Mouse (Mus musculus) intestine, embryonic 15.5 days (tissue): ENCODE measurements around the gene Car6. TPM values are rescaled to one million over a fixed set of nuclear protein-coding genes. Genes with fewer than 3 reads are reported as not detected.

Source experiments
- ATAC-seq: fragments of 200-750 bp; cut with Nextera tagmentation; 2 replicates; pipeline ENCODE4 v1.8.0; 2017; ENCODE audit warnings: moderate TSS enrichment, moderate library complexity
- H3K27ac ChIP-seq: fragments of 300-500 bp; sonication (generic); 2 replicates; pipeline ENCODE4 v1.5.1; 2015; ENCODE audit warnings: mild to moderate bottlenecking, inconsistent platforms
- H3K27me3 ChIP-seq: fragments of 300-500 bp; sonication (generic); replicated peaks from 2 replicates; pipeline ENCODE4 v1.6.1; 2015; ENCODE audit warnings: inconsistent platforms
- H3K36me3 ChIP-seq: fragments of 300-500 bp; sonication (generic); 2 replicates; pipeline ENCODE4 v1.6.1; 2015; ENCODE audit warnings: inconsistent platforms
- H3K4me1 ChIP-seq: fragments of 300-500 bp; sonication (generic); replicated peaks from 2 replicates; pipeline ENCODE4 v1.6.1; 2015; ENCODE audit warnings: inconsistent platforms
- H3K4me2 ChIP-seq: fragments of 300-500 bp; sonication (generic); replicated peaks from 2 replicates; pipeline ENCODE4 v1.6.1; 2015; ENCODE audit warnings: mild to moderate bottlenecking, inconsistent platforms
- H3K4me3 ChIP-seq: fragments of 300-500 bp; sonication (generic); replicated peaks from 2 replicates; pipeline ENCODE4 v1.5.1; 2015; ENCODE audit warnings: inconsistent platforms
- H3K9ac ChIP-seq: fragments of 300-500 bp; sonication (generic); 2 replicates; pipeline ENCODE4 v1.6.1; 2015; ENCODE audit warnings: inconsistent platforms
- H3K9me3 ChIP-seq: fragments of 300-500 bp; sonication (generic); 2 replicates; pipeline ENCODE4 v1.6.1; 2016; ENCODE audit warnings: inconsistent platforms
- WGBS: fragments of 180-500 bp; shearing (Covaris S2); methylation state at CpG from one replicate; pipeline ENCODE4 v1.1.7; 2015; 5-methylcytosine and 5-hydroxymethylcytosine counted together
- polyA plus RNA-seq: library from polyadenylated mRNA; unstranded; fragments of >200 nt; fragmentation: Nextera tagmentation; extraction: Ambion mirVana; gene quantifications from 2 replicates; pipeline ENCODE4 v1.2.1, GENCODE M21; 2015

Gene Car6
- polyA plus RNA-seq: not detected in 2 replicates

- no peak for ATAC-seq
- H3K4me2 ChIP-seq: no peak within 1 kb of the TSS
- no peak within 1 kb of the TSS for H3K4me3 ChIP-seq
- H3K9ac ChIP-seq: no peak within 1 kb of the TSS
- H3K9me3 ChIP-seq: no peaks in the 10 kb centered on the region
- H3K36me3 ChIP-seq: no peaks in the 10 kb centered on the region
- 0 out of 2 replicates have a peak, but pooled peaks cover 4% of the 10 kb centered on the region for H3K4me1 ChIP-seq
- no peak within 1 kb of the TSS for H3K27ac ChIP-seq
- 77% methylated on average over 5 of the region's 5 CpGs for WGBS
- H3K27me3 ChIP-seq: no peaks in the 10 kb centered on the region
Observed at GRCm38 (mm10) chr4:150201232-150201631, at the start of gene Car6. Car6 (minus strand) TSS chr4:150201332.

- no peak overlapping the region for H3K4me3 ChIP-seq
- no peak overlapping the region for H3K4me2 ChIP-seq
- peaks cover 36% of the 10 kb centered on the region for H3K36me3 ChIP-seq
- H3K27me3 ChIP-seq: no peaks in the 10 kb centered on the region
- H3K9me3 ChIP-seq: no peaks in the 10 kb centered on the region
- H3K27ac ChIP-seq: no peak overlapping the region
- ATAC-seq: no peak
- H3K4me1 ChIP-seq: 0 out of 2 replicates have a peak, but pooled peaks cover 4% of the 10 kb centered on the region
- 76% methylated on average over 5 of the region's 5 CpGs for WGBS
- H3K9ac ChIP-seq: no peak overlapping the region
Observed at GRCm38 (mm10) chr4:150249731-150250270, 48.7 kb upstream of the Car6 start.

- whole genome bisulfite sequencing: 75% methylated on average over 5 of the region's 5 CpGs
- no peak for ATAC-seq
- no peaks in the 10 kb centered on the region for H3K9me3 ChIP-seq
Observed at GRCm38 (mm10) chr4:150248917-150249316, 47.8 kb upstream of the Car6 start.

GRCm38 (mm10) chr4:150248009-150248408 is 46.9 kb upstream of the Car6 start:
- ATAC-seq: peak; percentile 46; the same call in 1 of the 2 replicates
- 45% methylated on average over 5 of the region's 5 CpGs for WGBS
- no peaks in the 10 kb centered on the region for H3K27me3 ChIP-seq
- H3K4me3 ChIP-seq: no peak overlapping the region
- H3K27ac ChIP-seq: no peak overlapping the region
- peaks cover 53% of the 10 kb centered on the region for H3K36me3 ChIP-seq
- H3K9ac ChIP-seq: no peak overlapping the region
- H3K9me3 ChIP-seq: no peaks in the 10 kb centered on the region
- no peak overlapping the region for H3K4me2 ChIP-seq
- 0 out of 2 replicates have a peak, but pooled peaks cover 4% of the 10 kb centered on the region for H3K4me1 ChIP-seq

More at GRCm38 (mm10) chr4:150248917-150249316, 47.8 kb upstream of the Car6 start:
- Histone ChIP-seq H3K27ac (no peak overlapping the region), H3K4me3 (no peak overlapping the region), H3K27me3 (no peaks in the 10 kb centered on the region), H3K4me2 (no peak overlapping the region), H3K4me1 (0 out of 2 replicates have a peak, but pooled peaks cover 4% of the 10 kb centered on the region), H3K36me3 (peaks cover 44% of the 10 kb centered on the region), H3K9ac (no peak overlapping the region)

- WGBS: 71% methylated on average over 2 of the region's 2 CpGs
- H3K9ac ChIP-seq: no peak overlapping the region
- no peak for ATAC-seq
- peaks cover 73% of the 10 kb centered on the region for H3K36me3 ChIP-seq
- no peak overlapping the region for H3K4me2 ChIP-seq
- H3K4me1 ChIP-seq: peaks cover 17% of the 10 kb centered on the region
- H3K4me3 ChIP-seq: no peak overlapping the region
- no peaks in the 10 kb centered on the region for H3K9me3 ChIP-seq
- H3K27ac ChIP-seq: no peak overlapping the region
- no peaks in the 10 kb centered on the region for H3K27me3 ChIP-seq
Observed at GRCm38 (mm10) chr4:150245876-150246275, 44.7 kb upstream of the Car6 start.

GRCm38 (mm10) chr4:150242745-150243144 is 41.6 kb upstream of the Car6 start:
- H3K9ac ChIP-seq: no peak overlapping the region
- no peak overlapping the region for H3K4me3 ChIP-seq
- no peaks in the 10 kb centered on the region for H3K9me3 ChIP-seq
- no peaks in the 10 kb centered on the region for H3K27me3 ChIP-seq
- ATAC-seq: no peak
- 77% methylated on average over 5 of the region's 5 CpGs for WGBS
- H3K36me3 ChIP-seq: peaks cover 56% of the 10 kb centered on the region
- H3K4me2 ChIP-seq: no peak overlapping the region
- H3K4me1 ChIP-seq: peaks cover 29% of the 10 kb centered on the region
- no peak overlapping the region for H3K27ac ChIP-seq

GRCm38 (mm10) chr4:150241708-150242107 is 40.6 kb upstream of the Car6 start:
- no peak overlapping the region for H3K4me2 ChIP-seq
- H3K27me3 ChIP-seq: no peaks in the 10 kb centered on the region
- no peak for ATAC-seq
- H3K4me3 ChIP-seq: no peak overlapping the region
- H3K36me3 ChIP-seq: peaks cover 48% of the 10 kb centered on the region
- H3K9me3 ChIP-seq: no peaks in the 10 kb centered on the region
- no peak overlapping the region for H3K27ac ChIP-seq
- 74% methylated on average over 4 of the region's 4 CpGs for WGBS
- no peak overlapping the region for H3K9ac ChIP-seq
- peaks cover 29% of the 10 kb centered on the region for H3K4me1 ChIP-seq

- WGBS: 54% methylated on average over 1 of the region's 1 CpGs
- Histone ChIP-seq H3K9ac (no peak overlapping the region), H3K4me3 (no peak overlapping the region), H3K9me3 (no peaks in the 10 kb centered on the region), H3K27me3 (no peaks in the 10 kb centered on the region), H3K4me2 (no peak overlapping the region), H3K27ac (no peak overlapping the region), H3K4me1 (peaks cover 29% of the 10 kb centered on the region), H3K36me3 (peaks cover 37% of the 10 kb centered on the region)
- ATAC-seq: no peak
Observed at GRCm38 (mm10) chr4:150240381-150240886, 39.3 kb upstream of the Car6 start.

GRCm38 (mm10) chr4:150239951-150240368 is 38.8 kb upstream of the Car6 start:
- ATAC-seq: peak; percentile 52
- Histone ChIP-seq H3K27ac (no peak overlapping the region; the same call in 1 of the 2 replicates), H3K4me3 (no peak overlapping the region; the same call in 1 of the 2 replicates)

GRCm38 (mm10) chr4:150239503-150239902 is 38.4 kb upstream of the Car6 start:
- Histone ChIP-seq H3K9me3 (no peaks in the 10 kb centered on the region), H3K4me1 (peaks cover 32% of the 10 kb centered on the region), H3K9ac (0 out of 2 replicates have a peak overlapping the region, but pooled peaks have one; percentile 91), H3K27me3 (no peaks in the 10 kb centered on the region), H3K4me3 (peak overlapping the region; percentile 77), H3K4me2 (peak overlapping the region; percentile 78), H3K27ac (no peak overlapping the region; the same call in none of the 2 replicates), H3K36me3 (peaks cover 34% of the 10 kb centered on the region)
- no peak for ATAC-seq
- 29% methylated on average over 6 of the region's 6 CpGs for WGBS

More at GRCm38 (mm10) chr4:150239951-150240368, 38.8 kb upstream of the Car6 start:
- Histone ChIP-seq H3K4me2 (peak overlapping the region; percentile 78), H3K9me3 (no peaks in the 10 kb centered on the region), H3K4me1 (peaks cover 29% of the 10 kb centered on the region), H3K9ac (no peak overlapping the region), H3K27me3 (no peaks in the 10 kb centered on the region), H3K36me3 (peaks cover 37% of the 10 kb centered on the region)
- WGBS: 9% methylated on average over 6 of the region's 6 CpGs

- Histone ChIP-seq H3K9ac (0 out of 2 replicates have a peak overlapping the region, but pooled peaks have one; percentile 91), H3K4me1 (peaks cover 34% of the 10 kb centered on the region), H3K4me3 (peak overlapping the region; percentile 77), H3K27ac (peak overlapping the region; percentile 97; the same call in 1 of the 2 replicates), H3K36me3 (peaks cover 31% of the 10 kb centered on the region), H3K4me2 (peak overlapping the region; percentile 78), H3K9me3 (no peaks in the 10 kb centered on the region), H3K27me3 (no peaks in the 10 kb centered on the region)
- no peak for ATAC-seq
- 33% methylated on average over 5 of the region's 5 CpGs for WGBS
Observed at GRCm38 (mm10) chr4:150239087-150239480, 38.0 kb upstream of the Car6 start.

- H3K9me3 ChIP-seq: no peaks in the 10 kb centered on the region
- H3K36me3 ChIP-seq: peaks cover 26% of the 10 kb centered on the region
- peak overlapping the region; percentile 97 for H3K27ac ChIP-seq
- peak overlapping the region; percentile 77 for H3K4me3 ChIP-seq
- 15% methylated on average over 3 of the region's 3 CpGs for WGBS
- H3K9ac ChIP-seq: peak overlapping the region; percentile 91
- peak overlapping the region; percentile 78 for H3K4me2 ChIP-seq
- ATAC-seq: no peak
- no peaks in the 10 kb centered on the region for H3K27me3 ChIP-seq
- peaks cover 34% of the 10 kb centered on the region for H3K4me1 ChIP-seq
Observed at GRCm38 (mm10) chr4:150238433-150239086, 37.4 kb upstream of the Car6 start.
